Mouse (Mus musculus) erythroblast, embryonic 14.5 days (primary cell): Measurements from ENCODE around the gene Trabd2b.

Experiments used
- GATA1 ChIP-seq: IDR thresholded peaks from 2 replicates; pipeline ENCODE4 v1.6.1; 2012; ENCODE audit warnings: low read length, inconsistent platforms, mixed read lengths
- TAL1 ChIP-seq: IDR thresholded peaks from 3 replicates; pipeline ENCODE4 v1.6.1; 2012; ENCODE audit warnings: low read length, inconsistent platforms, mixed read lengths

- TF ChIP-seq GATA1 (no peak), TAL1 (no peak)
Observed at GRCm38 (mm10) chr4:114627674-114628293, 221.3 kb downstream of the Trabd2b start.
